Mouse (Mus musculus) left cerebral cortex, postnatal 10 days (tissue): ENCODE data around the gene Bricd5. TPM values are rescaled to one million over a fixed set of nuclear protein-coding genes. Genes with fewer than 3 reads are reported as not detected.

Source experiments
- DNase-seq, 2 experiments: peaks; one replicate each; pipeline ENCODE4 v3.0.0; 2021 to 2022; ENCODE audit warnings: low spot score in 2 of 2, mixed read lengths in 1 of 2; ENCODE audit errors: extremely low spot score in 1 of 2
- intact Hi-C: fragments of 180-260 bp; cut with DNase I; formaldehyde crosslinking; loops from one replicate; pipeline ENCODE4 v1.15.1; 2025
- total RNA-seq, 2 experiments: library from RNA; stranded (reverse); gene quantifications; 2 replicates each; pipeline ENCODE4 v1.2.3; 2021

Gene Bricd5
- total RNA-seq, 2 experiments from 2014 or later, result 0.88 to 1.4 TPM

DNA sequence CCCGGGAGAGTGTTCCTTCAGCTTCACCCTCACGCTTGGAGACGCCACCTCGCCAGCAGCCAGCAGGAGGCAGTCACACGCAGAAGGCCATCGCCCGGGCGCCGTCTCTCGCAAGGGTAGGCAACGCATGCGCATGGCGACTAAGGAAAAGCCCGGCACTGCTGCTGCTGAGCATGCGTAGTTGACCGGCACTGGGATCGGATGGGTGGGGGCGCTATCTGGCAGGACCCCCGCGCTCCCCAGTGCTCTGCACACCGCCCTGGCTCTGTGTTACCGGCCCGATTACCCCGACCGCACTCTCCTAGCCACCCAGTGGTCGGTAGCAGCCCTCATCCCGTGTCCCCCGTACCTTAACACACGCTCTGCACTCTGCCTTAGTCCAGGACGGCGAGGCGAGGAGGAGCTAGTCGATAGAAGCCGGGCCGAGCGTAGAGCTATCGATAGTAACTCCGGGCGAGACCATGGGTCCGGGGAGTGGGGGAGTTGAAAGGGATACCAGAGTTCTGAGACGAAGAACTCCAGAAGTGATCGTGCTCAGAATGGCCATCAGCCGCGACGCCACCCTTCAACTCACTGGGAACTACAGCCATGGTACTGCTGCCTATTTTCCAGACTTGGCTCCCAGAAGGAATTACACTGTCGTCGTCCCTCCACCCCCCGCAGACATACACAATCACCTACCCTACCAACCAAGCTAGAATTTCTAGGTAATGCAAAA is 5.1 kb downstream of the Bricd5 start, which contains the start of gene Mlst8:
Gene Mlst8 (minus strand): TSS at position 416 of the 718 bp plus-strand sequence.
- intact Hi-C loops, result no loop called here
- DNase-seq, result peak; percentile 94 to 98

DNA sequence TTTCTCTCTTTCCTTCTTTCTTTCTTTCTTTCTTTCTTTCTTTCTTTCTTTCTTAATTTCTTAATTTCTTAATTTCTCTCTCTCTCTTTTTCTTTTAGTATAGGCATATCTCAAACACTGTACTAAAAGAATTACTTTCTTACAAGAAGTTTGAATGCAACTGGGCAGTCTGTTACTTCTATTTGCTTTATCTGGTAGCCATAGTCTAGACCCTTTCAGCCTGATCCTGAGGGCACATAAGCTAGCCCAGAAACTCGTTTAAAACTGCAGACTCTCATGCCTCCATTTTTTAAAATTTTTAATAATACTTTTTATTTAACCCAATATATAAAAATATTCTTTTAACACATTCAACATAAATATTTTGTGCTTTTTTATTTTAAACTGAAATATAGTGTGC is 5.7 kb downstream of the Bricd5 start:
- intact Hi-C loops, result no loop called here
- no peak for DNase-seq

DNA sequence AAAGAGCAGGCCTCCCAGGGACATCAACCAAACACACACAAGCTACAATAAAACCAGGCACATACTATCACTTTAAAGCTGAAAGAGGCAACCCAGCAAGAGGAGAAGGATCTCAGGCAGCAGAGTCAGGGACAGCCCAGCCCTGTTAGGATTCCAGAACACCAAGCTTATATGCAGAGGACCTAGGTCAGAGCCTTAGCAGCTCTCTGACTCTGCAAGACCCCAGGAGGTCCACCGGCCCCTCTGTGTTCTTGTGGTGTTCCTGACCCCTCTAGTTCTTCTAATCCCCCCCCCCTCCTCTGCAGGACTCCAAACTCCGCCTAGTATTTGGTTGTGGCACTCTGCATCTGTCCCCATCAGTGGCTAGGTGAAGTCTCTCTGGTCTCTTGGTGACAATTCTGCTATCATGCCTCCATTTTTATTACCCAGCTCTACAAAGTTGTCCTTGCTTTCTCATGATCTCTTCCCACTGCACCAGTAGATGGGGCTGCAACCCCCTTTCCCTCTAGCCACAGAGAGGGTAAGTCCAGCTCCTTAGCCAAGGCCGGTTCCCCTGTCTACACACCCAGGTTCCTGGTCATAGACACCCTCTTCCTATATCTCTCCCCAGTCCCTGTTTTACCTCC is 6.6 kb downstream of the Bricd5 start:
- no peak for DNase-seq
- intact Hi-C loops, result no loop called here

DNA sequence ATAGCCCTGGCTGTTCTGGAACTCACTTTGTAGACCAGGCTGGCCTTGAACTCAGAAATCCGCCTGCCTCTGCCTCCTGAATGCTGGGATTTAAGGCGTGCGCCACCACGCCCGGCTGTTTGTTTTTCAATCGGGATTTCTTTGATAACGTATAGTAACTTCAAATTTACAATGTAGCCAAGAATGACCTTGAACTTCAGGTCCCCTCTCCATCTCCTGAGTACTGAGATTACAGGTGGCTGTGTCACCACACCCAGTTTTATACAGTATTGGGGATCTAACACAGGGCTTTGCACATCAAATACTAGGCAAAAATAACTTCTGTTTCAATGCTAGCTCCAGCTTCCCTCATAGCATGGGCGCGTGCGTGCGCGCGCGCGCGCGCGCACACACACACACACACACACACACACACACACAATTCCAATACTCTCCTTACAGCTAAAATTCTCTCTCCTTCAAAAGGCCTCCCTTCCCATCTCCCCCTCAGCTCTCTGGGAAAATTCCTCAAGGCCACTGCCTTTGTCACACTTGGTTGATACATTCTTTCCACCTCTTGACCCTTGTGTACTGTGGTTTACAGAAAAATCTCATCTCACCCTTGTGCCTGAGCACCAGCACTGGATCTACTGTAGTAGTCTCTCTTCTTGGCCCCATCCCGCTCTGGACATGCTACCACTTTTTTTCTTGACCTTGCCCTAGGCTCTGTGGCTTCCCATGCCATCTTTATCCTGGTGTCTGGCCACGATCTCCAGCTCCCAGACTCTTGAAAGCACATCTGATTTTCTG is 7.5 kb downstream of the Bricd5 start:
- intact Hi-C loops, result no loop called here

DNA sequence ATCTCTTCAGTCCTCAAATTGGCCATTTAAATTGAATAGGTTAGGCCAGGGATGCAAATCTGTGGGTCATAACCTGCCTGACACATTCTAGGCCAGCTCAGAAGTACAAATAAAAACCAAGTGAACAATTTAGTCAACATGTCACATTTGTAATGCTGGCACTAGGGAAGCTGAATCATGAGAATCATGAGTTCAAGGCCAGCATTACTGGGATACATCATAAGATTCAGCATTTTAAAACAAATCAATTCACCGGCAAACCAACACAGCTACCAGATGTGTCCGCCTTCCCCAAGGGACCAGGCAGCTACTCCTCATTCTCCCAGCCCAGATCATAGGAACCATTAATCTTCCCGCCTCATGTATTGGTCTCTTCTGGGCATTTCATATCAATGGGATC is 9.8 kb downstream of the Bricd5 start:
- intact Hi-C loops, result no loop called here
- no peak for DNase-seq

More for the DNA sequence above, 7.5 kb downstream of the Bricd5 start:
- DNase-seq, result no peak

DNA sequence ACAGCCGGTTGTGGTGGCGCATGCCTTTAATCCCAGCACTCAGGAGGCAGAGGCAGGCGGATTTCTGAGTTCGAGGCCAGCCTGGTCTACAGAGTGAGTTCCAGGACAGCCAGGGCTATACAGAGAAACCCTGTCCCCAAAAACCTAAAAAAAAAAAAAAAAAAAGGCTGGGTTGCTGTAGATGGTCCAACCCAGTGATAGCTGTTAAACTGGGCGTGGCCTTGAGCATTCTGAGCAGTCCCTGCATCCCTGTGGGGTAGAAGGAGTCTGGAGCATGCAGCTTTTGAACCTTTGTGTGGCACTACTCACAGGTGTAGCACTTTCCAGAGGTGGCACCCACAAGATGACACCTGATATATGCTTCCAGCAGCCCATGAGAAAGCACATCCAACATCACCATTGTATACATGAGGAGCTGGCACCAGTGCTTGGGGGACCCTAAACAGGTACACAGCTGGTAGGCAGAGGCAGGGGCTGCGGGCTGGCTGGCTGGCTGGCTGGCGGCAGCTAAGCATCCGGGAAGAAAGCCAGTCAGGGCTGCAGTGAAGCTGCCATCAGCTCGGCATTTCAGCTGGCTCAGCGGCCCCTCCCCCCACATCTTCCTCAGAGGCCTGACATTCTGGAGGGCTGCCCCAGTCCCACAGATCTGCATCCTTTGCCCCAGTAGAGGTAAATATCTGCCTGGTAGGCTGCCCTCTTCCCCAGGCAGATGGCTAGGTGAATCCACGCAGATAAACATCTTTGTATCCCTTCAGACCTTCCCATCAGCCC is 11.6 kb downstream of the Bricd5 start:
- intact Hi-C loops, result no loop called here
- DNase-seq, result peak; percentile 70 to 80

DNA sequence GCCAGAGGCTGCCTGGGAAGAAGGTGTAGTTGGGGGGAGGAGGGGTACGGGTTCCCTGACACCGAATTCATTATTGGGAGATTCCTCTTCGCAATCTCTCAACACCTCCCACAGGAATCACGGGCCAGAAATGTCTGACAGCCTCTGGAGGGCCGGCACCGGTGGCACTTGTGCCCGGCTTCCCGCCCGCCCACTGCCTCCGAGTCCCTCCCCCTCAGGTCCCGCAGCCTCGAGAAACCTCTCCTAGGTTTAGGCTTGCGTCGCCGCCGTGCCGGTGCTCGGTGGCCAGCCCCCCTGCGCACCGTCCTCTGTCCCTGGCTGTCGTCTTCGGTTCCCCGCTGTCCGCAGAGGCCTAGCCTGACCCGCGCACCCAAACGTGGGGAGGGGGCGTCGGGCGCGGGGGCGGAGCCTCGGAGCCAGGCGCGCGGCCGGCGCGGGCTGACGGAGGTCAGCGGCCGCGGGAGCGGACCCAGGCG is 14.5 kb downstream of the Bricd5 start, which contains the start of gene Caskin1:
Gene Caskin1 (plus strand): TSS at position 416 of the 476 bp plus-strand sequence.
- peak in 1 of 2 experiments; percentile 68 for DNase-seq
- intact Hi-C loops, result no loop called here

DNA sequence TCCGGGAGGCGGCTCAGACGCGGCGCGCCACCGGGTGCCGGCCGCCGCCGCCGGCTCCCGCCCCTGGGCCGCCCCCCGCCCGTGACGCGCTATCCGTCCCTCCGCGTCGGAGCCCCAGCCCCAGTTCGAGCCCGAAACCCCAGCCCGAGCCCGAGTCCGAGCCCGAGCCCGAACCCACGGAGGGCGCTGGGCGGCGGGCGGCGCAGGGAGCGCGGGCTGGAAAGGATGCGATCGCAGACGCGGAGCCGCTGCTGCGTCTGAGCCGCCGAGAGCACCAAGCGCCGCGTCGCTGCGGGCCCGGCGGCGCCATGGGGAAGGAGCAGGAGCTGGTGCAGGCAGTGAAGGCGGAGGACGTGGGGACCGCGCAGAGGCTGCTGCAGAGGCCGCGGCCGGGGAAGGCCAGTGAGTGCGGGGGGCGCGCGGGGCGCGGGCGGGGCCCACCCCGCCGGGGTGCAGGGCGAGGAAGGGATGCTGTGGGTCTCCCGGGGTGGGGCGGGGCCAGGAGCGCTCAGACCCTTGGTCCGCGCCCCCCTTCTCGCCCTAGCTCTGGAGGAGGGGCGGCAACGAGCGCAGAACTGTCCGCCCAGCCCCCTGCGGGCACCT is 15.1 kb downstream of the Bricd5 start:
- peak in 1 of 2 experiments; percentile 77 for DNase-seq
- intact Hi-C loops, result no loop called here

DNA sequence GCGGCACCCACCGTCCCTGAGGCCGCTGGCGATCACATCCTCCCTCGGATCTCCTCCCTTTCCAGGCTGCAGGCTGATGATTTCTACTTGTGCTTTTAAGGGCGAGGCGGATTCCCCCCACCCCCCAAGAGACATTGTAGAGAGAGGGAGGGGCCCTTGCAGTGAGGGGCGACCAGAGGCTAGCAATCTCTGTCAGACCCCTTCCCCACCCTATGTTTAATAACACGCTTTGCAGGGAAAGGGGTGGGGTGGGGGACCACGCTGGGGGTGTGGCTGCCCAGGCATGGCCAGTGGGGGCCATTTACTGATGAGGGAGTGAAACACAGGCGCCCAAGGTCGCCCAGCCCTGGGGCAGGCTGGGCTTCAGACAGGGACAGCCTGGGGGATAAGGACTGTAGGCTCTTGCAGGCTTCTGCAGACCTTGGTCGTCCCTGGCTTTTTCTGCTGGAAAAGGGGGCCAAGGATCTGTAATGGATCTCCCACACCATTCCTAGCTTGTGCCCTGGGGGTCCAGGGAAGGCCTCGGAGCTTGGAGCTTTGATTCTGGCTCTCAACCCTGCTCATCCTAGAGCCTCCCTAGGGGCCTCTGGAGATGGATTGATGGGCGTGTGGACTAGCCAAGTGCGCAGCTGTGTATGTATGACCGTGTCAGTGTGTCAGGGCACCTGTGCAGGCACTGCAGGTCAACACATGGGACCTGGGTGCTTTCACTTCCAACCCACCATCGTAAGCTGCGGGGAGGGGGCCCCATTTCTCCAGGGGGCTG is 15.8 kb downstream of the Bricd5 start:
- intact Hi-C loops, result no loop called here
- no peak for DNase-seq

DNA sequence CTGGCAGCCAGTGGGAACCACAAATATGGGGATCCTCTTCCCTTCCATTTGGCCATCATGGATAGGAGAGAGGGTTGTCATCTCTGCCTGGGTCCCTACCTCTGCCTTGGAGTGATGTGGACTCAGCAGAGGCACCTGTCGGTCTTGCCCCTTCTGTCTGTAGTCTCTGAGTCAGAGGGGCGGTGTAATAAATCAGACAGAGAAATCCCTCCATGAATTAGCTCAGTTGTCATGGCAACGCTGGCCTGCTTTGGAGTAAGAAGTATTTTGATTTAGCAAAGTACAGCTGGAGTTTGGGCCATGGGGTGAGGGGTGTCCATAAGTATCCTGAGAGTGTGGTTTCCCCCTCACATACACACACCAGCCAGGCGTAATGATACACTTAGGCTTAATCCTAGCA is 16.7 kb downstream of the Bricd5 start:
- DNase-seq, result peak in 1 of 2 experiments; percentile 54
- intact Hi-C loops, result no loop called here

DNA sequence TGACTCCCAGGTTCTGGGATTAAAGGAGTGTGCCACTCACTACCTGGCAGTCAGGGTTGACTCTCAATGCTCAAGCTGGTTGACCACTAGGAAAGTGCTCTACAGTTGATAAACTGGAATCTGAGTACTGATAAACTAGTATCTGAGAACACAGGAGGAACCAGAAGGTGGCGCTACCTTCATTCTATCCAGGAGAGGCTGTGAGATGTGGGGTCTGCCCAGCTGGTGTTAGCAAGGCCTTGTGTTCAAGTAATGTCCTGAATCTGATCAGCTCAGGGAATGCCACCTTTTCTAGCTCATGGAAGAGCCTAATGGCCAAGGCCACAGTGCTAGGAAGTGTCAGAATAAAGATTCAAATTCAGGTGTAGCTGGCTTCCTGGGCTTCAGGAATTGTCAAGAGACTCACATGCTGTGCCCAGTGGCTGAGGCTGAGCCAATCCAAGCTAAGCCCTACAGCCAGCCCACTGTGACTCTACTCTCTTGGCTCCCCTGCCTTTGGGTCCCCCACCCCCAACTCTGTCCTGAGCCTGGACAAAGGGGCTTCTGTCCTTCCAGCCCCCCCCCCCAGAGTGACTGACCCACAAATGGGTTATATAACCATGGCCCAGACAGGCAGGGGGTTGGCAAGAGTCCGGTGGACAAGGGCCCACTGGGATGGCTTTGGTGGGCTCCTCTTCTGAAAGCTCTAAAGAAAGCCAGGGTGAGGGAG is 21.1 kb downstream of the Bricd5 start:
- DNase-seq, result peak in 1 of 2 experiments; percentile 71
- intact Hi-C loops, result no loop called here

DNA sequence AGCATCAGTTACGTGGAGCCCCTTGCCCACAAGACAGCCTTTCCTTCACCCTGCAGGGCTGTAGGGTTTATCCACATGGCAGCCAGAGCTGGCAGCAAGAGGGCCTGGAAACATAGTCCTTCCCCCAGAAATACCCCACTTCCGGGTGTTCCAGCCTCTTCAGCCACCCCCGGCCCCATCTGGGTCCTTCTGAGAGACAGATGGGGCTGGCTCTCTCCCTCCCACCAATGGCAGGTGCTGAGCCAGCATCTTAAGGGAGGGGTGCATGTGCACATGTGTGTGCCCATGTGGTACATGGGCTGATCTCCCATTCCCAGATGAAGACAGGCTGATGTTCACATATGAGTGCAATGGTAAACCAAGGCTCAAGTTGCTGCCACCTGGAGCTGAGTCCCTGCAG is 21.8 kb downstream of the Bricd5 start:
- intact Hi-C loops, result no loop called here

DNA sequence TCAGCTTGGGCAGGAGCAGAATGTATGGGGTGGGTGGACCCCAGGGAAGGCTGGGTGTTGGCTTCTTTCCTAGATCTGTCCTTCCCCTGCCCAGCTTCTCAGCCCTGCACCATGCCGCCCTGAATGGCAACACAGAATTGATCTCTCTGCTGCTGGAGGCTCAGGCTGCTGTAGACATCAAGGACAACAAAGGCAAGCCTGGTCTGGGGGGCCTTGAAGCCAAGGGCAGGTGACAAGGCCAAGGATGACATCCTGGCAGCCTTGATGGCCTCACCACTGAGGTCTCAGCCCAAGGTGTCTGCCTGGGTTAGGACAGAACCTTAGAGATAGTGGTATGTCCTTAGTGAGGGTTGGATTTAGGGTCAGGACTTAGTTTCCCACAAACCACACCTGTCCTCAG is 22.3 kb downstream of the Bricd5 start:
- intact Hi-C loops, result no loop called here

More for the DNA sequence above, 21.8 kb downstream of the Bricd5 start:
- peak in 1 of 2 experiments; percentile 64 for DNase-seq

DNA sequence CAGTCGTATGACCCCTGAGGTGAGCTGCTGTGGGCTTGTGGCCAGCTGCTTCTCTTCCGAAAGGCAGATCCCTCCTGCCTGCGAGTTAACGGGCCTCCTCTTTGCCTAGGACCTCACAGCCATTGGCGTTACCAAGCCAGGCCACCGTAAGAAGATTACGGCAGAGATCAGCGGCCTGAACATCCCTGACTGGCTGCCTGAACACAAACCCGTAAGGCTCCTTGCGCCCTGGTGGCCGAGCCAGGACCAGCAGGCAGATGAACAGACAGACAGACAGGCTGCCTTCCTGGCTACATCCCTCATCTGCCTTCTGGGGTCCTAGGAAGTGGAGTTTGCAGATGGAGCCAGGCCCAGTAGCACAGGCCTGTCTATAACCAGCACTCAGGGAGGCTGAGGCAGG is 28.5 kb downstream of the Bricd5 start:
- DNase-seq, result peak in 1 of 2 experiments; percentile 45
- intact Hi-C loops, result no loop called here

More for the DNA sequence above, 22.3 kb downstream of the Bricd5 start:
- no peak for DNase-seq

DNA sequence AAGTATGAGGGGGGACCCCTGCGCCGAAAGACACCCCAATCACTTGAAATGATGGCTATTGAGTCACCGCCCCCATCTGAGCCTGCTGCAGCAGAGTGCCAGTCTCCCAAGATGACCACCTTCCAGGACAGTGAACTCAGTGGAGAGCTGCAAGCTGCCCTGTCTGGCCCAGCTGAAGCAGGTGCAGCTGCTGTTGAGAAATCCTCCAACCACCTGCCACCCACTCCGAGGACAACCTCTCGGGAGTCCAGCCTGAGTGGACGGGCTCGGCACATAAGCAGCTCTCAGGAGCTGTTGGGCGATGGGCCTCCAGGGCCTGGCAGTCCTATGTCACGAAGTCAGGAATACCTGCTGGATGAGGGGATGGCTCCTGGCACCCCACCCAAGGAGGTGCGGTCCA is 30.4 kb downstream of the Bricd5 start:
- intact Hi-C loops, result no loop called here

DNA sequence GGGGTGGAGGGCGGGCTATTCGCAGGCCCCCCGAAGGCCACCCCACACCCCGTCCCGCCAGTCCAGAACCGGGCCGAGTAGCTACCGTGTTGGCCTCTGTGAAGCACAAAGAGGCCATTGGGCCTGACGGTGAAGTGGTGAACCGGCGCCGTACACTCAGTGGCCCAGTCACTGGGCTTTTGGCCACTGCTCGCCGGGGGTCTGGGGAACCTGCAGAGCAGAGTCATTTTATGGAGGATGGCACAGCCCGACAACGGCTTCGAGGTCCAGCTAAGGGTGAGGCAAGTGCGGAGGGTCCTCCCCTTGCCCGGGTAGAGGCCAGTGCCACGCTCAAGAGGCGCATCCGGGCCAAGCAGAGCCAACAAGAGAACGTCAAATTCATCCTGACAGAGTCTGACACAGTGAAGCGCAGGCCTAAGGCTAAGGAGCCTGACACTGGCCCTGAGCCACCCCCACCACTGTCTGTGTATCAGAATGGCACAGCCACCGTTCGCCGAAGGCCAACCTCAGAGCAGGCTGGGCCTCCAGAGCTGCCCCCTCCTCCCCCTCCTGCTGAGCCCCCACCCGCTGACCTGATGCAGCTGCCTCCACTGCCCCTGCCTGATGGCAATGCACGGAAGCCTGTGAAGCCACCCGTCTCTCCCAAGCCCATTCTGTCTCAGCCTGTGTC is 31.7 kb downstream of the Bricd5 start:
- DNase-seq, result peak in 1 of 2 experiments; percentile 37
- intact Hi-C loops, result no loop called here

More for the DNA sequence above, 30.4 kb downstream of the Bricd5 start:
- DNase-seq, result no peak
